Mouse (Mus musculus) erythroblast, embryonic 14.5 days (primary cell): Measurements from ENCODE around the gene Dxo.

Experiments used
- GATA1 ChIP-seq: IDR thresholded peaks from 2 replicates; pipeline ENCODE4 v1.6.1; 2012; ENCODE audit warnings: low read length, inconsistent platforms, mixed read lengths
- TAL1 ChIP-seq: IDR thresholded peaks from 3 replicates; pipeline ENCODE4 v1.6.1; 2012; ENCODE audit warnings: low read length, inconsistent platforms, mixed read lengths

DNA sequence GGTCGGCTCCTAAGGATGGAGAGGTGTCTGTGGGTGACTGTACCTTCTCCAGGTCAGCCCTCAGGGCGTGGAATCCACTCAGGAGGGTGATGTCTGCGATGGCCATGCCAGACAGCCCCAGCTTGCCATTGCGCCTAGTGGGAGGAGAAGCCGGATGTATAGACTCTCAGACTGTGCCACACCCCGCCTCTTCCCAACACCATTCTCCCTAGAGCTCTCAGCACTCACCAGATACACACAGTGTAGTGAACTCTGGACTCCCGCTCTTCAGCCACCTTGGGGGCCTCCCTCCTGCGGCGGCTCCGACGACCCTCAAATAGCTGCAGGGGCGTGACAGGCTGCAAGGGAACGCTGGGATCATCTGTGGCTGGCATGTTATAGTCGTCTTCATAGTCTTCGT, 25.5 kb upstream of the Dxo start:
- TF ChIP-seq TAL1: no peak
- no peak for TF ChIP-seq GATA1
